In the genomic region with DNA sequence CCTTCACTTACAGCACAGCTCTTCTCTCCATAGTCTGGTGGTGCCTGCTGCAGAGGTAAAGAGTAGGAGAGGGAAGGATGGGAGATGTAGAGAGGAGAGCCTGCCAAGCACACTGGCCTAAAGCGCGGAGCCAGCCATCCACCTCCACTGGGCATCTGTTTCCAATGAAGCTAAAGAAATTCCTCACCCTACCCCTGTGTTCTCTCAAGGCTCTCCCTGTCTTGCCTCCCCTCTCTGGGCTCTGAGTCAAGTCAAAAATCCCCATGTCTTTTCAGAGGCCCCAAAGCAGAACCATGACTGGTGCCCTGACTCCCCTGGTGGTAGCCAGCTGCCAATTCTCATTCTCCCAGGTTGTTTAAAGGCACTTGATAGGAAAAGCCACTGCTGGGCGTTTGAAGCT, we compare ENCODE assay signal across 24 mouse cellular contexts.
A peak's percentile ranks its signal among the peaks of the same experiment; 100 is the strongest.
DNase-seq lines count a peak whose midpoint lies in the region; ATAC-seq and TF ChIP-seq lines count a peak whose summit lies in the region.
"Had no signal": no experiment of that assay in that cellular context is flagged by ENCODE, and none has a peak within 500 bp of the region (broad histone marks: within the 10 kb centered on the region; RNA-seq: fewer than 3 reads in every experiment).

No protein-coding gene starts in this region.

- ATAC-seq in embryonic facial prominence, embryonic 15.5 days (ENCODE audit: insufficient number of reproducible peaks, low FRiP score, low TSS enrichment, low read depth): peak; percentile 63
- peak; percentile 71 for ATAC-seq in limb, embryonic 13.5 days (ENCODE audit: low FRiP score, low read depth)
- no peak for ATAC-seq in kidney, embryonic 14.5 days (ENCODE audit: low FRiP score, low TSS enrichment)
- ATAC-seq in cerebellum, adult (ENCODE audit: insufficient number of reproducible peaks, low FRiP score, low TSS enrichment): no peak
- ATAC-seq: forebrain, embryonic 15.5 days; intestine, embryonic 15.5 days had no signal

- H3K27me3 ChIP-seq in embryonic facial prominence, embryonic 15.5 days: no peaks in the 10 kb centered on the region
- no peaks in the 10 kb centered on the region for H3K27me3 ChIP-seq in limb, embryonic 13.5 days
- no peaks in the 10 kb centered on the region for H3K27me3 ChIP-seq in kidney, embryonic 14.5 days (ENCODE audit: control insufficient read depth, insufficient read depth, low read length)
- H3K27me3 ChIP-seq: forebrain, embryonic 15.5 days; heart, embryonic 13.5 days; hindbrain, embryonic 15.5 days; intestine, embryonic 15.5 days; kidney, embryonic 15.5 days; liver, embryonic 13.5 days; neural tube, embryonic 12.5 days had no signal

- H3K4me2 ChIP-seq in embryonic facial prominence, embryonic 15.5 days (replicated peaks): no peak overlapping the region
- H3K4me2 ChIP-seq in limb, embryonic 13.5 days (replicated peaks): no peak overlapping the region
- H3K4me2 ChIP-seq in kidney, embryonic 14.5 days (replicated peaks; ENCODE audit: low read depth, low read length): no peak overlapping the region
- H3K4me2 ChIP-seq: forebrain, embryonic 15.5 days; heart, embryonic 13.5 days; hindbrain, embryonic 15.5 days; intestine, embryonic 15.5 days; kidney, embryonic 15.5 days; liver, embryonic 13.5 days; lung, embryonic 14.5 days; neural tube, embryonic 12.5 days had no signal

- no peaks in the 10 kb centered on the region for H3K36me3 ChIP-seq in embryonic facial prominence, embryonic 15.5 days
- H3K36me3 ChIP-seq in limb, embryonic 13.5 days: no peaks in the 10 kb centered on the region
- H3K36me3 ChIP-seq in kidney, embryonic 14.5 days (ENCODE audit: control insufficient read depth, insufficient read depth, low read length): no peaks in the 10 kb centered on the region
- H3K36me3 ChIP-seq: forebrain, embryonic 15.5 days; heart, embryonic 13.5 days; hindbrain, embryonic 15.5 days; intestine, embryonic 15.5 days; kidney, embryonic 15.5 days; liver, embryonic 13.5 days; neural tube, embryonic 12.5 days had no signal

- TF ChIP-seq CTCF in layer of hippocampus, adult 2 months (conservative IDR thresholded peaks at IDR 0.05): no peak; the same call in 1 of the 2 replicates
- no peak for TF ChIP-seq CTCF in cortical plate, adult 2 months (IDR thresholded peaks at IDR 0.05; ENCODE audit: extremely low read depth, insufficient read depth, low read length)

- 43% methylated on average over 3 of the region's 3 CpGs for WGBS in embryonic facial prominence, embryonic 15.5 days
- WGBS in limb, embryonic 13.5 days: 33% methylated on average over 3 of the region's 3 CpGs
- 79% methylated on average over 3 of the region's 3 CpGs for WGBS in kidney, embryonic 14.5 days

- H3K4me1 ChIP-seq in cortical plate, adult 2 months (ENCODE audit: control insufficient read depth, insufficient read depth, low read length): no peaks in the 10 kb centered on the region
- H3K4me1 ChIP-seq in embryonic facial prominence, embryonic 15.5 days: 0 out of 2 replicates have a peak, but pooled peaks cover 5% of the 10 kb centered on the region
- peaks cover 8% of the 10 kb centered on the region for H3K4me1 ChIP-seq in limb, embryonic 13.5 days
- no peaks in the 10 kb centered on the region for H3K4me1 ChIP-seq in kidney, embryonic 14.5 days (ENCODE audit: control insufficient read depth, insufficient read depth, low read length)
- H3K4me1 ChIP-seq: heart, embryonic 13.5 days; intestine, embryonic 15.5 days; liver, embryonic 13.5 days had no signal

- DNase-seq in layer of hippocampus, adult 2 months (ENCODE audit: low spot score in 2 of 2): no peak
- no peak for DNase-seq in layer of hippocampus, adult 9-11 months
- no peak for DNase-seq in kidney, postnatal 36 days
- DNase-seq: adrenal gland, postnatal 10 days; cerebellum, adult 11 months; cerebellum, postnatal 36 days; gastrocnemius, adult 2 months; liver, embryonic 13.5 days; lung, embryonic 14.5 days; lung, postnatal 4 days; right cerebral cortex, adult 18-20 months; thymus, postnatal 36 days had no signal

- TF ChIP-seq POLR2A in cortical plate, adult 2 months (IDR thresholded peaks at IDR 0.05; ENCODE audit: extremely low read depth, insufficient read depth, low read length): no peak

- no peak overlapping the region for H3K9ac ChIP-seq in embryonic facial prominence, embryonic 15.5 days
- no peak overlapping the region for H3K9ac ChIP-seq in limb, embryonic 13.5 days
- H3K9ac ChIP-seq in kidney, embryonic 14.5 days (ENCODE audit: low read depth, low read length): no peak overlapping the region
- H3K9ac ChIP-seq: forebrain, embryonic 15.5 days; heart, embryonic 13.5 days; hindbrain, embryonic 15.5 days; intestine, embryonic 15.5 days; kidney, embryonic 15.5 days; liver, embryonic 13.5 days; lung, embryonic 14.5 days; neural tube, embryonic 12.5 days had no signal

- H3K9me3 ChIP-seq in embryonic facial prominence, embryonic 15.5 days (replicated peaks): no peaks in the 10 kb centered on the region; the same call in 1 of the 2 replicates
- H3K9me3 ChIP-seq in limb, embryonic 13.5 days: 0 out of 2 replicates have a peak, but pooled peaks cover 5% of the 10 kb centered on the region
- no peaks in the 10 kb centered on the region for H3K9me3 ChIP-seq in kidney, embryonic 14.5 days (ENCODE audit: control insufficient read depth, low read length)
- H3K9me3 ChIP-seq: forebrain, embryonic 15.5 days; heart, embryonic 13.5 days; hindbrain, embryonic 15.5 days; intestine, embryonic 15.5 days; kidney, embryonic 15.5 days; liver, embryonic 13.5 days; neural tube, embryonic 12.5 days had no signal

- peak overlapping the region; percentile 54; the same call in 1 of the 2 replicates for H3K27ac ChIP-seq in layer of hippocampus, adult 2 months
- 0 out of 2 replicates have a peak overlapping the region, but pooled peaks have one; percentile 29 for H3K27ac ChIP-seq in cortical plate, adult 2 months (ENCODE audit: insufficient read depth, low read length)
- H3K27ac ChIP-seq in embryonic facial prominence, embryonic 15.5 days (replicated peaks): no peak overlapping the region
- H3K27ac ChIP-seq in limb, embryonic 13.5 days: no peak overlapping the region
- no peak overlapping the region for H3K27ac ChIP-seq in kidney, embryonic 14.5 days (ENCODE audit: low read depth, low read length)
- H3K27ac ChIP-seq: forebrain, embryonic 15.5 days; gastrocnemius, adult 2 months; heart, embryonic 13.5 days; hindbrain, embryonic 15.5 days; intestine, embryonic 15.5 days; kidney, embryonic 15.5 days; liver, embryonic 13.5 days; neural tube, embryonic 12.5 days had no signal

- no peak overlapping the region for H3K4me3 ChIP-seq in layer of hippocampus, adult 2 months
- H3K4me3 ChIP-seq in cortical plate, adult 2 months (ENCODE audit: insufficient read depth, low read length): no peak overlapping the region
- no peak overlapping the region for H3K4me3 ChIP-seq in embryonic facial prominence, embryonic 15.5 days (replicated peaks)
- H3K4me3 ChIP-seq in limb, embryonic 13.5 days: no peak overlapping the region
- no peak overlapping the region for H3K4me3 ChIP-seq in kidney, embryonic 14.5 days (ENCODE audit: low read length)
- H3K4me3 ChIP-seq: erythroblast, embryonic 14.5 days; forebrain, embryonic 15.5 days; gastrocnemius, adult 2 months; heart, embryonic 13.5 days; hindbrain, embryonic 15.5 days; intestine, embryonic 15.5 days; kidney, embryonic 15.5 days; liver, embryonic 13.5 days; neural tube, embryonic 12.5 days had no signal

Comparison
In these comparisons a context has a peak if more than half of its experiments do, and no peak if none do; other contexts are left out.
1. H3K27ac ChIP-seq: peak in layer of hippocampus, adult 2 months (single experiment) and cortical plate, adult 2 months (single experiment); none in embryonic facial prominence, embryonic 15.5 days (single experiment), limb, embryonic 13.5 days (single experiment) and kidney, embryonic 14.5 days (single experiment).
2. ATAC-seq: peak in embryonic facial prominence, embryonic 15.5 days (single experiment) and limb, embryonic 13.5 days (single experiment); none in kidney, embryonic 14.5 days (single experiment) and cerebellum, adult (single experiment).